Mouse (Mus musculus) heart, postnatal 0 days (tissue): ENCODE measurements around the gene Scgb2a2.

ENCODE experiments used
- CTCF ChIP-seq: IDR thresholded peaks from 2 replicates; pipeline ENCODE4 v1.5.1; 2016; ENCODE audit warnings: antibody characterized with exemption, control low read depth, low read depth
- EP300 ChIP-seq: IDR thresholded peaks from 2 replicates; pipeline ENCODE4 v1.6.1; 2016; ENCODE audit warnings: antibody characterized with exemption, low read depth

- TF ChIP-seq EP300 (no peak), CTCF (no peak)
Observed at GRCm38 (mm10) chr19:9837341-9837715, 10.0 kb upstream of the Scgb2a2 start.
